Mouse (Mus musculus): ENCODE results near the gene Pcnx3.

DNA sequence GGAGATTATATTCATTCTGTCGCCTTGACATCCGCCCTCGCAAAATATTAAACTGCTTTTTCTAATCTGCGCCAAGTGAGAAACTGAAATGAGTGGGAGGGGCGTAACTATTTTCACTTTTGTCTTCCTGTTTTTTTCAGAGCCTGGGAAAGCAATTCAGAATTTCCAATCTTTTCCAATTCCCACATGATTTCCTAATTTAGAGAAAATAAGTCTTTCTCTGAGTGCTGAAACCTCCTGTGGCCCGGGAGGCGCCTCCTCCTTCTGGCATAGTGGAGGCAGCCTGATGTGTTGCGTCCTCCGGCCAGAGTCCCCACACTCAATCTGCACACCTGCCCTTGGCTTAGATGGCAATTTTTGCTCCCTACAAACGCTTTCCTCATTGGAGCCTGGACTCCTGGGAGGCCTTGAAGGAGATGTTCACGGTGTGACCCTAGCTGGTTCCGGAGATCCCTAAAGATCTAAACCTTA, 52.1 kb downstream of the Pcnx3 start:
- TF ChIP-seq GATA1 (IDR thresholded peaks at IDR 0.05; ENCODE audit: borderline replicate concordance, low read length) (no peak), FLI1 (IDR thresholded peaks at IDR 0.05; ENCODE audit: low read length) (no peak)

All from megakaryocyte, embryonic 14.5 days (primary cell).